Mouse (Mus musculus): Measurements from ENCODE around the gene H2-D1. TPM values are rescaled to one million over a fixed set of nuclear protein-coding genes. Genes with fewer than 3 reads are reported as not detected.

Gene H2-D1
- polyA plus RNA-seq, 1 experiment: 69.0 TPM

GRCm38 (mm10) chr17:35249451-35250197 is 12.9 kb upstream of the H2-D1 start:
- TF ChIP-seq GATA1 (IDR thresholded peaks at IDR 0.05; ENCODE audit: low read length): no peak

- no peak for TF ChIP-seq GATA1 (IDR thresholded peaks at IDR 0.05; ENCODE audit: low read length)
Measured at GRCm38 (mm10) chr17:35250348-35251120, 12.0 kb upstream of the H2-D1 start.

- TF ChIP-seq GATA1 (IDR thresholded peaks at IDR 0.05; ENCODE audit: low read length): no peak
Measured at GRCm38 (mm10) chr17:35251162-35251719, 11.3 kb upstream of the H2-D1 start.

GRCm38 (mm10) chr17:35251981-35252380 is 10.5 kb upstream of the H2-D1 start:
- no peak for TF ChIP-seq GATA1 (IDR thresholded peaks at IDR 0.05; ENCODE audit: low read length)

- TF ChIP-seq GATA1 (IDR thresholded peaks at IDR 0.05; ENCODE audit: low read length): no peak
Measured at GRCm38 (mm10) chr17:35252619-35253292, 9.8 kb upstream of the H2-D1 start.

- no peak for TF ChIP-seq GATA1 (IDR thresholded peaks at IDR 0.05; ENCODE audit: low read length)
Measured at GRCm38 (mm10) chr17:35253293-35254093, 9.0 kb upstream of the H2-D1 start.

- no peak for TF ChIP-seq GATA1 (IDR thresholded peaks at IDR 0.05; ENCODE audit: low read length)
Measured at GRCm38 (mm10) chr17:35254241-35255098, 8.1 kb upstream of the H2-D1 start.

- no peak for TF ChIP-seq GATA1 (IDR thresholded peaks at IDR 0.05; ENCODE audit: low read length)
Measured at GRCm38 (mm10) chr17:35255301-35255700, 7.2 kb upstream of the H2-D1 start.

- TF ChIP-seq GATA1 (IDR thresholded peaks at IDR 0.05; ENCODE audit: low read length): no peak
Measured at GRCm38 (mm10) chr17:35255704-35256103, 6.8 kb upstream of the H2-D1 start.

- no peak for TF ChIP-seq GATA1 (IDR thresholded peaks at IDR 0.05; ENCODE audit: low read length)
Measured at GRCm38 (mm10) chr17:35257378-35257777, 5.2 kb upstream of the H2-D1 start.

- no peak for TF ChIP-seq GATA1 (IDR thresholded peaks at IDR 0.05; ENCODE audit: low read length)
Measured at GRCm38 (mm10) chr17:35257824-35258491, 4.6 kb upstream of the H2-D1 start.

- no peak for TF ChIP-seq GATA1 (IDR thresholded peaks at IDR 0.05; ENCODE audit: low read length)
Measured at GRCm38 (mm10) chr17:35258492-35259478, 3.7 kb upstream of the H2-D1 start.
